Mouse (Mus musculus) retina, adult 2 months (tissue): ENCODE results near the gene Chrna9.
"Not testable (repeated sequence)": the region's sequence is repeated elsewhere in the genome, so short reads cannot be mapped to it uniquely, and the experiment has no call there.

Experiments used
- DNase-seq: peaks from one replicate; pipeline ENCODE4 v3.0.0-alpha.2; 2012; ENCODE audit warnings: low read depth, low spot score

The Chrna9 gene

GRCm38 (mm10) chr5:65956144-65957008 lies 21.7 kb downstream of the Chrna9 start:
- no peak for DNase-seq

GRCm38 (mm10) chr5:65958597-65958996 lies 23.9 kb downstream of the Chrna9 start:
- no peak for DNase-seq

DNA sequence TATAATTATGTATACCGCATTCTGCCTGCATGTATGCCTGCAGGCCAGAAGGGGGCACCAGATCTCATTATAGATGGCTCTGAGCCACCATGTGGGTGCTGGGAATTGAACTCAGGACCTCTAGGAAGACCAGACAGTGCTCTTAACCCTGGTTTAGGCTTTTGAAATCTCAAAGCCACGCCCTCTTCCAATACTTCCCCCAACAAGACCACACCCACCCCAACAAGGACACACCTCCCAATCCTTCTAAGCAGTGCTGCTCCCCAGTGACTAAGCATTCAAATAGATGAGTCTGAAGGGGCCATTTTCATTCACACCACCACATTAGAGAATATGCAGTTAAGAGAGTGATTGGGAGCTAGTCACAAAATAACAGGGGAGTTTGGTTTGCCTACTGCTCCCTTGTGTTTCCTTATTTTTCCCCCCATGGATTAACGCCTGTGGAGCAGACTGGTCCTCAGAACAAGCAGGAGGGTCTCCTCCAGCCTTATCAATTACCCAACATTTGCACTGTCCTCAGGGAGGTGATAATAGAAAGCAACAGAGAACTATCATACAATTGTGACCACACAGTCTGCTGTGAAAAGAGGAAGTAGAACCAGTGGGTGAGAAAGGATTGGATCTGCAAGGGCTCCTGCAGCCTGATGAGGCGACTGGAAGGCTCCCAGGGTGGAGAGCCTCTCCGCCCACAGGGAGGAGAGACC lies 25.3 kb downstream of the Chrna9 start:
- DNase-seq: no peak

GRCm38 (mm10) chr5:65960597-65960950 lies 25.9 kb downstream of the Chrna9 start:
- no peak for DNase-seq

- DNase-seq: no peak
Observed at GRCm38 (mm10) chr5:65963291-65963690, 28.6 kb downstream of the Chrna9 start.

- no peak for DNase-seq
Observed at GRCm38 (mm10) chr5:65965771-65966279, 31.1 kb downstream of the Chrna9 start.

DNA sequence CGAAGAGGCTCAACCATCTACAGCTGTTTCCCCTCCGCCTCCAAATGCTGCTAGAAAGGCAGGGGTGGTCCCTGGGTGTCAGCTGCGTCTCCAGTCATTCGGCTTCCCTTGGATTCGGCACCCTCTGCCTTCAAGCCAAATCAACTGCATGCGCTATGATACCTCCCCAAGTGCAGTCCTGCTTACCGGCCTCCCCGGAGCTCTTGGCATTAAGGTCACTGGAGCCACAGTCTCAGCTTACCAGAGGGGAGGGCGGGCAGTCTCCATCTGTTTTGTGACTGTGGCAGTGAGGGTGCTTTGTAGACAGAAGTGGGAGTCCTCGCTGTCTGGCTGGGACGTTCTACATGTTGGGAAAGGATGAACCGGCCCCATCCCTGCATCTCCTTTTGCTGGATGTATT lies 32.4 kb downstream of the Chrna9 start:
- DNase-seq: no peak

GRCm38 (mm10) chr5:65968004-65968403 lies 33.3 kb downstream of the Chrna9 start:
- no peak for DNase-seq

DNA sequence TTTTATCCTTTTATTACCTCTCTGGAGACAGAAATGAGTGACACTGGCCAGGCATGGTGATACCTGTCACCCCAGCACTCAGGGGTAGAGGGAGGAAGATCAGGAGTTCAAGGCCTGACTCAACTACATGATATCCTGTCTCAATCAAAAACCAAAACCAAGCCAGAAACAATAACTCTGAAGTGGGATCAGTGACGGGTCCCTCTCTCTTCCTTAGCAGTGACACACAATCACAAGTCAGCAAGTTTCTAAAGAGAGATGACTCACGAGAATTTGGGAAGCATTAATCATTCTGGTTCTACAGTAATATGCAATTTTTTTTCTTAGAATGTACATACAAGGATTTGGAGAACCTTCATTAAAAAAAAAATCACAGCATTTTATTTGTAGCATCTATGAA lies 38.5 kb downstream of the Chrna9 start:
- no peak for DNase-seq

DNA sequence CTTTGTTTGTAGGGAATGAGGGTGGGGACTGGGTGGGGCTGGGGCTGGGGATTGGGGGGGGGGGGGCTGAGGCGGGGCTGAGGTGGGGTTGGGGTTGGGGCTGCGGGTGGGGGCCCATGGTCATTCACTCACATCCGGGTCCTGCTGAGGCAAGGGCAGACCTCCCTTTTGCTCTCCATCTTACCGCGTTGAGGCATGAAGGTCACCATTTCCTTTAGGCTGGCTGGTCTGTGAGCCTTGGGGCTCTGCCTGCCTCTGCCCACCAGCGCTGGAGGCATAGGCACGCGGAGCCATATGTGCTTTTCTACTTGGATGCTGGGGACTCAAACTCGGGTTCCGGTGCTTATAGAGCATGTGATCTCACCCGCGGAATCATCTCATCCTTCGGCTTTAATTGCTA lies 41.0 kb downstream of the Chrna9 start:
- no peak for DNase-seq

- no peak for DNase-seq
Observed at GRCm38 (mm10) chr5:65986426-65986825, 51.7 kb downstream of the Chrna9 start.

GRCm38 (mm10) chr5:65987004-65987403 lies 52.3 kb downstream of the Chrna9 start:
- not testable (repeated sequence) for DNase-seq

GRCm38 (mm10) chr5:65991191-65991590 lies 56.5 kb downstream of the Chrna9 start:
- DNase-seq: no peak

DNA sequence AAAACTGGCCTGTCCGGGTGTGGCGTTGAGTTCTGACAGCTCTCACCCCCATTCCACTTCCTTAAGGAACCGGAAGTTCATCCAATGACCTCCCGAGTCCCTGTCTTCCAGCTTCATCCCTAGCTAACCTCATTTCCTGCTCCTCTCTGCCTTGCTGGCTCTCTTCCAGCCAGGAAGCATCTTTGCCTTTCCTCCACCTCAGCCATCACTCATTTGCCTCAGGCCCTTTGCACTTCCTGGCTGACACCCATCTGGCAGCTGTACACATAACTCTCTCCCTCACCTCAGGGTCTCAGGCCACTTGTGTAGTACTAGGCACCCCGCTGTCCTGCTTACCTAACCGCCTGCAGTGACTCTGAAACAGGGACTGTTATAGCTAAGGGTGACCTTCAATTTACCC lies 59.9 kb downstream of the Chrna9 start:
- DNase-seq: no peak

DNA sequence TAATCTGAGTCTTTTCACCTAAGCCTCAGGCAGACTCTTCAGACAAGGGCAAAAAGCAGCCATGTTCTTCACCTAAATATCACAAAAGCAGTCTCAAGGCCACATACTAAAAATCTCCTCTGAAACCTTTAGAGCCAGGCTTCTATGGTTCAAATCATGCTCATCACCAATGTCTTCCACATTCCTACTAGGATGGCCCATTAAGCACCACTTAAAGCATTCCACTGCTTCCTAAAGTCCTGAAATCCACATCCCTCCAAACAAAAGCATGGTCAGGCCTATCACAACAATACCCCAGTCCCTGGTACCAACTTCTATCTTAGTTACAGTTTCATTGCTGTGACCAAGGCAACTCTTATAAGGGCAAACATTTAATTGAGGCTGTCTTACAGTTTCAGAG lies 63.1 kb downstream of the Chrna9 start:
- no peak for DNase-seq

DNA sequence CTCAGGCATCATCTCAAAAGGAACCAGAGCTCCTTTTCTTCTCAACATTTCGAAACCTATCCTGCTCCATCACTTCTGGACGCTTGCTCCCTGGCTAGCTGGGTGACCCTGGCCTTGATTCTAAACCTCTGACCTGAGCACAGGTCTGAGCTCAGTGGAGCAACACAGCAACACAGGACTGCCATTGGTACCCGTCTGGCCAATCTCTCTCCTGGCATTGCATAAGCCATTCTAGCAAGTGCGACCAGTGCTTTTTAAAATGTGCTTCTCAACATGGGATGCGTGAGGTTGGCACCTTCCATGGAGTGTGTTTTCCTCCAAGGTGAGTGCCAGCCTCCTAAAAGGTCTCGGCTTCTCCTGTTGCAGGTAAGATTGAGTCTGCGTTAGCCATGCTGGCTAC lies 64.4 kb downstream of the Chrna9 start:
- DNase-seq: no peak

GRCm38 (mm10) chr5:66000074-66000473 lies 65.4 kb downstream of the Chrna9 start:
- DNase-seq: no peak

- DNase-seq: no peak
Observed at GRCm38 (mm10) chr5:66000567-66001125, 65.9 kb downstream of the Chrna9 start.

DNA sequence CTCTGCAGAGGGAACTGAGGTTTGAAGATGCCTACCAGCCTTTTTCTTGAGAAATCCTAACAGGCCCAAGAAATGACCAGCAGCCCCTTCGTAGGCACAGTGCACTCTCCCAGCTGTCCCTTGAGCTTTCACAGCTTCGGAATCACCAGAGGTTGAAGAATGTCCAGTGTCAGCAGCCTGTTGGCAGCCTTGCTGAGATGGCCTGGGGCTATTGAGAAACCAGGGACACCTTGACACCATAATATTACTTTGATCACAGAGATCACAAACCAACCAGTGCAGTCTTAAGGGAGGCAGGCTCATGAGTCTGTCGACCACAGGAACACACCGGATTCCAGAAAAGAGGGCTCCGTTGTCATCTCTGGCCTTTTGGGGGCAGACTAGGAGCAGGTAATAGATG lies 66.5 kb downstream of the Chrna9 start:
- DNase-seq: no peak

DNA sequence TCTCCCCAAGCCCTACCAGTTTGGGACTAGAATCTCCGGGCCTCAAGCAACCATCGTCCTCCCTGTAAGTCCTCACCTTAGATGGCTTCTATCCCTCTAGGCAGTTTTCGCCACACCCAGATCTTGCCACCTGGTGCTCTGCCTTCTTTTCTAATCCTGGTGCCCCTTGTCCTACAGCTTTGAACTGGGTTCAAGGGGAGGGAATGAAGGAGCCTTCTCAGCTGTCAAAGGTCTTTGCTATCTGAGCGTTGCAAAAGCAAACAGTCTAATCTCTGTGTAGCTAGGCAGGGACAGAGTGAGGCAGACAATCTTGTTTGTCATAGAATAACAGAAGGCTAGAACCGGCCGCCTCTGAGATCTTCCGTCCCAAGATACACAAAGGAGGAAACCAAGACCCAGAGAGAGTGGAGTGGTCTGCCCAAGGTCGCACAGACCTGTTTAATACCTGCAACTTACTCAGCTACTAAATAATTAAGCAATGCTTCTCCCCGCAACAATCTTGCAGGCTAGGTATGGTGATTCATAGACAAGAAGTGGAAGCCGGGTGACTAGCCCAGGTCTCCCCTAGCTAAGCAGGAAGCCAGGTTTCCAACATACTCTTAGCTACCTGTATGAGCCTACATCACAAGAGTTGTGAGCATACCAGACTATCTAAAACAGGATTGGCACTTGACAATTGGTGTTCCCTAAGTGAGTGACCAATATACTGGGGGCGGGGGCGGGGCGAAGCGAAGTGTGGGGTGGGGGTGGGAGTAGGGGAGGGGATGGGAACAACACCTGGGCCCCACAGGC lies 69.6 kb downstream of the Chrna9 start, which contains the start of gene 9130230L23Rik:
Gene 9130230L23Rik, minus strand, starts transcription at position 152 of the 792 bp plus-strand sequence.
- DNase-seq: no peak

DNA sequence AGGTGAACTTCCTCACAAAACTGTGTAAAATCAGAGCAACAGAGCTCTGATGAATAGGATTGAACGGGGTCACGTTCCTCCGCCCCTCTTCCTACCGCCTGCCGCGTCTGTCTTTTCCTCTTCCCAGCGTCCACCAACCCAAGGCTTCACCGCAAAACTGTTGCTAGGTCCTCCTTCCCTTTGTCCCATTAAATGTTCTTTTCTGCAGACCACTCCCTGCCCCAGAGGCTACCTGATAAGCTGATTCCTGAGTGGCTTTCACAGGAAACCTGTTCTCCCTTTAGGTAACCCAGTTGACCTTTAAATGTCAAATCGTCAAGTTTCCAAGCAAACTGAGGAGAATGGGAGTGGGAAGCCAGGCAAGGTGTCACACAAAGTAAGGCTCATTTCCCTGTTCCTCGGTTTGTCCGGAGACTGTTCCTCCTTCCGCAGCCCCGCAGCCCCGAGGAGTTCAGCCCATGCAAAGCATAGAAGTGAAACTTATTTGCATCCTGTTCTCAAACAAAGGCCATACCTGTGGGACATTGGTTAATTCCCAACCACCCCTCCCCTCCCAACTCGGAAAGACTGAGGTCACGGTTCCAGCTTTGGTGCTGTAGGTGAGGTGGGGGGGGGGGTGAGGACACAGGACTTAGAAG lies 70.4 kb downstream of the Chrna9 start:
- DNase-seq: no peak
